Mouse (Mus musculus): ENCODE measurements around the gene Fibp. TPM values are rescaled to one million over a fixed set of nuclear protein-coding genes. Genes with fewer than 3 reads are reported as not detected.

Fibp gene
- total RNA-seq, 2 experiments from 2014 or later: 87.2 to 95.1 TPM

DNA sequence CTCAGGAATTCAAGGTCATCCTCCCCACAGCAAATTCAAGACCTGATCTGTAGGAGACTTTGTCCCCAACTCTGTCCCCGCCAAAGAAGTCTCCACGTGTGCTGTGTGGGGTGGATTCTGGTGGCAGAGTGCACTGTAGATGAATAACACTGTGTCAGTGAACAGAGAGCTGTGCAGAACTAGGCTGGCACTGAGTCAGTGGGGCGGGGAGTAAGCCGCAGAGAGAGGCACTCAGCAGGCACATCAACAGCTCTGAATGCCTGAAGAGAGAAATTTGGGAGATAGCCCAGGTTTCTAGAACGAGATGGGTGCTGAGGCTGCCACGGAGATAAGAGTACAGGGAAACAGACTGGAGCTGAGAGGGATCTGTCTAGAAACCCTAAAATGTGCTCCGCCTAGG, 1.4 kb upstream of the Fibp start:
- DNase-seq (ENCODE audit: low spot score in 2 of 2): peak in 1 of 2 experiments; percentile 53
- intact Hi-C loops (cut with DNase I): no loop called here

DNA sequence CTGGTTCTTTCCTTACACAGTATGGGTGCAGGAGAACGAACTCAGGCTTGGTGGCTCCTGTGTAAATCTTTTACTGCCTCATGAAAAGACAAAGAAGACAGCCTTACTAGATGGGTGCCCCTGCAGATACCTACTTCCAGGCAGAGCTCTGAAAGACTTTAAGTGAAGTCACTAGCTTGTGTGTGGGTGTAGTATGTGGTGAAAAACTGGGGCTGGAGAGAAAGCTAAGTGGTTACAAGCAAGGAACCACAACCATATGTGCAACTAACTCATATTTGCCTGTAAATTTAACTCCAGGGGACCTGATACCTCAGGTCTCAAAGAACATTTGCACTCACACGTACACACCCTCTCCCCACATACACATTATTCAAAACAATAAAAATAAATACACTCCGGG, 519 bp upstream of the Fibp start:
- intact Hi-C loops (cut with DNase I): loop anchor here (1.0 kb wide), 1 partner anchor 30 kb away; the partner anchor contains the start of gene Cfl1

DNA sequence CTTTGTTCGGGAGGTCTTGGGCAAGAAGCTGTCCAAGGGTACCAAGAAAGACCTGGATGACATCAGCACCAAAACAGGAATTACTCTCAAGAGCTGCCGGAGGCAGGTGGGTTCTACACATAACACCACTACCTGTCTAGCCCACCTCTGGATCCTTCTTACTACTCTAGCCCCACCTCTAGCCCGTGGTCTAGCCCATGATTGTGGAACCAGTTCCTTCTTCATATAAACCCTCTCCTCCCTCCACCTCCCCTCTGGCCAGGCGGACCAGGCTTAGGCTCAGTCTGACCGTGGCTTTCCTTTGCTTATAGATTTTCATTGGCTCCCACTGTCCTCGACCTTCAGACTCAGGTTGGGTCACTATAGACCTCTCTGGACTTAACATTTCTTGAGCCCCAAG, 996 bp downstream of the Fibp start:
- intact Hi-C loops (cut with DNase I): no loop called here
- no peak for DNase-seq (ENCODE audit: low spot score in 2 of 2)

More for the DNA sequence above, 519 bp upstream of the Fibp start:
- no peak for DNase-seq (ENCODE audit: low spot score in 2 of 2)

DNA sequence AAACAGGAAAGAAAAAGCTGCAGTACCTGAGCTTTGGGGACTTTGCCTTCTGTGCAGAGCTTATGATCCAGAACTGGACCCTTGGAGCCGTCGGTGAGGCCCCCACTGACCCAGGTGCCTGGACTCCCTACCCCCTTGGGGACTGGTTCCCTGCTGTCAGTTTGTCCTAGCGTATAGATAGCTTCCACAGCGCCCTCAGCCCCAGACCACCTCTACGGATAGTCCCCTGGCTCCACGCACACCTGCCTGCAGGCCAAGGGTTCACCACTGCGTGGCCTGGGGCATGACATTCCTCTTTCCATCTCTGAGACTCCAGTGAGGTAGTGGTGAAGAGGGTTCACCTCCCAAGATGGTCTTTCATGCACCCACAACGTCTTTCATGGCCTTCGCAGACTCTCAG, 2.8 kb downstream of the Fibp start:
- intact Hi-C loops (cut with DNase I): loop anchor here (1.0 kb wide), 1 partner anchor 25 kb away; the partner anchor contains the start of gene Mus81
- DNase-seq (ENCODE audit: low spot score in 2 of 2): peak in 1 of 2 experiments; percentile 2

DNA sequence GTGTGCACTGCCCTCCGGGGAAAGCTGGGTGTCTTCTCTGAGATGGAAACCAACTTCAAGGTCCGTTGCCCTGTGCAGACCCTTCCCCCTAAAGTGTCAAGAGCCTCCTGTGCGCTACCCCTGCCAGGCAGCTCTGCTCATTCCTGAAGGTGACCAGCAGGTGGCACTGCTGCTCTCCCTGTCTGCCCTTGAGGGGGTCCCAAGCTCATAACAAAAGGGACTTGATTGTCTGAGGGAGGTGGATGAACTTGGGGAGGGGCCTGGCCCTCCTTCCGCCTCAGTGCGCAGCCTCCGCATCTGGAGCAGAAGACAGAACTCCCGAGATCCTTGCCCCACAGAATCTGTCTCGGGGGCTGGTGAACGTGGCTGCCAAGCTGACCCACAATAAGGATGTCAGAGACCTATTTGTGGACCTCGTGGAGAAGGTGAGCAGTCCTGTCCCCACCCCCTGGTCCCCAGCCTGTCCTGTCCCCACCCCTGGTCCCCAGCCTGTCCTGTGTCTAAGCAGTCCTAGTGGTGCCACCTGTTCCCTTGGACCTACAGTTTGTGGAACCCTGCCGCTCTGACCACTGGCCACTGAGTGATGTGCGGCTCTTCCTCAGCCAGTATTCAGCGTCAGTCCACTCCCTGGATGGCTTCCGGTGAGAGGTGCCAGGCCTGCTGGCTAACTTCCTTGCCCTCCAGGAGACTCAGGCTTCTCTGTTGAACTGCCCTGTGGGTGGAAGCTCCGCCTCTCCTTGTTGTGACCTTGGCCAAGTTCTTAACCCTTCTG, 3.6 kb downstream of the Fibp start:
- no peak for DNase-seq (ENCODE audit: low spot score in 2 of 2)
- intact Hi-C loops (cut with DNase I): loop anchor here (1.0 kb wide), 1 partner anchor 24 kb away; the partner anchor contains the start of gene Mus81

DNA sequence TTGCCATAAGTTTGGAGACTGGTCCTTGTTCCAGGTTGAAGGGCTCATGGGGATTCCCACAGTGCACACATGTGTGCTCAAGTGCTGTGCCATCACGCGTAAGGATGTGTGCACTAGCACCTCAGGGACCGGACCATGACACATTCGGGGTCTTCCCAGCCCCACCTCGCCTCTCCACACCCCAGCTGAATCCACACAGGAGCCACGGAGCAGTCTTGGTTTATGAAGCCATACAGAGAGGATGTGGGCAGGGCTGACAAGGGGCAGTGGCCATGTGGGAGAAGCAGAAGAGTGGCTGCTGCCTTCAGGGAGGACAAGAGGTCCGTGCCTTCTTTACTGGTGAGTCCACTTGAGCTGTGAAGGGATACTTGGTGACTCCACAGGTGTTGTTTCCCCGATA, 4.6 kb downstream of the Fibp start:
- intact Hi-C loops (cut with DNase I): no loop called here
- no peak for DNase-seq (ENCODE audit: low spot score in 2 of 2)

DNA sequence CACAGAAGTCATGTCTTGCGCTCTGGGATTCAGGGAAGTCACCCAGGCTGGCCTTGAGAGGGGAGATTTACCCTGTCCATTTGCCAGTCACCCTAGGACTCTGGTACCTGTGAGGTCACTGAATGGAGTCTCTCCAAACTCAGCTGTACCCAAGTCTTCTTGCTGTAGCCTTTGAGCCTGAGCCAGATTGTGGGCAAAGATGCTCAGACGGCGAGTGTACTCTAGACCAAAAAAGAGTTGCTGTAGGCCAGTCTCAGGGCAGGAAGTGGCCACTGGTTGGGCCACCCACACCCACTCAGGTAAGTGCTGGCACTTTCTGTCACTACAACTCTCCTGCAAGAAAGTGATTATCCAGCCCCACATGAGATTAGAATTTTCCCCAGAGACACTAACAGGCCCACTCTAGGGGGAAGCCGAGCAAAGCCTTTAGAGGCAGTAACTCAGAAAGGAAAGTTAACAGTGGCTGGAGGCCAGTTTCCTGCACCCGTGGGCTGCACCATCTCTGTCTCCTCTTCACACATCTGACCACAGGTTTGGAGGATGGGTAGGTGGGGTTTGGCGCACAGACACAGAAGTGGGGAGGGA, 6.6 kb downstream of the Fibp start:
- DNase-seq (ENCODE audit: low spot score in 2 of 2): no peak
- intact Hi-C loops (cut with DNase I): no loop called here

DNA sequence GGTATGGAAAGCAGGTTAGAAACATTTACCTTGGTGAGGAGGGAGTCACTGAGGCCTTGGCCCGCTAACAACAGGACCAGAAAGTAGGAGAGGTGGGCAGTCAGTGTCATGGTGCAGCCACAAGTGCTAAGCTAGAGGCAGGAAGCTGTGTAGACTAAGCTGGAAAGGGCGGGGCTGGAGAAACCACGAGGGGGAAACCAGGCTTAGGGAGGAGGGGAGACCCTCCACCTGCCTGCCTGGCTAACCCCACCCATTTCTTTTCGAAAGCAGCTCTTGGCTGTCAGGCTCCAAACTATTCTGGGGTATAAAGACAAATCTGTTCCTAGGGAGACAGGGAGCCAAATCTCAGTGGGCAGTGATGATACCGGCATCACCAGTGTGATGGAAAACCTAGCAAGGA, 8.0 kb downstream of the Fibp start, which contains the start of gene Ctsw:
Ctsw (minus strand) TSS at position 134 of the 400 bp plus-strand sequence.
- intact Hi-C loops (cut with DNase I): no loop called here
- DNase-seq (ENCODE audit: low spot score in 2 of 2): no peak

DNA sequence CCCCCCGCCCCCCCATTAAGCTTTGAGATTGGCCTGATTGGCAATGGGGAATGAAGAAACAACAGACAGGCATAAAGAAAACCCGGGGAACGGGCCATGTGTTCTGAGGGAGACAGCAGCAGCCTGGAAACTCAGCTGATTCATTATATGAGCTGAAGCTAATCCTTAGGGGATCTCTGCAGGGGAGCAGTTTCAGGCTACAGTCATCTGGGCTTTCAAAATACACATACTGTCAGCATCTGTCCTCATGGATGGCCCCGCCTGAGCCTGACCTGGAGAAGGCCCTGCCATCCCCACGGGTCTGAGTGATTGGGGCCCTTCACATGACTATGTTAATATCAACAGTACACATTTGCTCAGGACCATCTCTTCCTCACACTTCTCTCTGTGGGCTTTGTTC, 11.4 kb downstream of the Fibp start:
- intact Hi-C loops (cut with DNase I): no loop called here
- no peak for DNase-seq (ENCODE audit: low spot score in 2 of 2)

DNA sequence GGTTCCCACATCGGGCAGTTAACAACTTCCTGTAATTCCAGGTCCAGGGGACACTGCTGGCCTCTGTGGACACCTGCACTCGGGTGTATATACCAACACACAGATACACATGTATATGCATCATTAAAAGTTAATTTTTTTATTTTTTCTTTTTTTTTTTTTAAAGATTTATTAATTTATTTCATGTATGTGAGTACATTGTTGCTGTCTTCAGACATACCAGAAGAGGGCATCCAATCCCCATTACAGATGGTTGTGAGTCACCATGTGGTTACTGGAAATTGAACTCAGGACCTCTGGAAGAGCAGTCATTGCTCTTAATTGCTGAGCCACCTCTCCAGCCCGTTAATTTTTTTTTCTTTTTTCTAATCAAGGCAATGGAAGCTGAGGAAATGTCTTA, 12.4 kb downstream of the Fibp start:
- intact Hi-C loops (cut with DNase I): no loop called here

DNA sequence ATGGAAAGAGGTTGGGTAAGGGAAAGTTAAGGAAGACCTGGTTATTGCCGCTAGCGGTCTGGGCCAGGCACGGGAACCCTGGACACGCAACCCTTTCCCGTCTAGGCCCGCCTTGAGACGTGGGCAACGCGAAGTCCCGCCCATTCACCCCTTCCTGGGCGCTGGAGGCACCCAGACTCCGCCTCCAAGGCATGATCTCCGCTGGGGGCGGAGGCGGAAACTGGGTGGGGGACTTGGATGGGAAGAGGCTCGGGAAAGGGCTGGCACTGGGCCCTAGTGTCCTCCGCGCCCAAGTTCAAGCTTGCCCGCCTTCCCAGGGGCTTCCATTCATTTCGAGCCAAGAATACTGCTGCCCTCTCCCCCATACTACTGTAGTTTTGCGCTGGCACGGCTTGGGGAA, 13.3 kb downstream of the Fibp start, which contains the start of gene Efemp2:
Efemp2 (plus strand) TSS at position 235 of the 400 bp plus-strand sequence.
- DNase-seq (ENCODE audit: low spot score in 2 of 2): peak; percentile 53 to 55
- intact Hi-C loops (cut with DNase I): no loop called here

More for the DNA sequence above, 12.4 kb downstream of the Fibp start:
- DNase-seq (ENCODE audit: low spot score in 2 of 2): no peak

DNA sequence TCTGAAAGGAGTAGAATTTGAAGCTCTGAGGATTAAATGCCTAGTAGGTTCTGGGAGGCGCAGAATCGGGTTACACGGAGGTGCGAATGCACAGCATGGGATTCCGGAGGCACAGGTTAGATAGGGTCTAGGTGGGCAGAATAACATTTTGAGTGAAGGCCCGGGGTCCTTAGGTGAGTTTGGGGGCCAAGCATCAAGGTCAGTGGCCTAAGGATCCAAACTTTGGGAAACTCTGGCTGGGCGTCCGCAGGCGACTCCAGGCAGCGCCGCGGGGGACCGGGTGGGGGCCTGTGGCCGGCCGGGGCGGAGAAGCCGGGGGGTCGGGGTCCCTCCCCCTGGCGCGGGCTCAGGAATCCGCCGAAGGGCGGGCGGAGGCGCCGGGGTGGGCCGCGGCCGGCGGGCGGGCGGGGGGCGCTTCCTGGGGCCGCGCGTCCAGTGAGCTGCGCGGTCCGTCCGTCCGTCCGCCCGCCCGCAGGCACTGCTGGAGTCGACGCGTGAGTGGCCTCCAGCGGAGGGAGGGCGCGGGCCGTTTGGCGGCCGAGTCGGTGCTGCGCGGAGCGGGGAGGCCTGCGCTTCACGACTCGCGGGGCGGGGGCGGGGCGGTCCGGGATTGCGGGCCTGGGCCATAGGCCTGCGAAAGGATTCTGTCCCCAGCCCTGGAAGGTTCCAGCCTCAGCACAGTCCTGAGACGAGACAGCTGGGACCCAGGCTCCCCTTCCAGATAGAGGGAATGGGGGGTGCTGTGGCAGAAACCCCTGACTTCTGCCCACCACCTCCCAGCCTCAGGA, 14.1 kb downstream of the Fibp start:
- intact Hi-C loops (cut with DNase I): no loop called here
- no peak for DNase-seq (ENCODE audit: low spot score in 2 of 2)

DNA sequence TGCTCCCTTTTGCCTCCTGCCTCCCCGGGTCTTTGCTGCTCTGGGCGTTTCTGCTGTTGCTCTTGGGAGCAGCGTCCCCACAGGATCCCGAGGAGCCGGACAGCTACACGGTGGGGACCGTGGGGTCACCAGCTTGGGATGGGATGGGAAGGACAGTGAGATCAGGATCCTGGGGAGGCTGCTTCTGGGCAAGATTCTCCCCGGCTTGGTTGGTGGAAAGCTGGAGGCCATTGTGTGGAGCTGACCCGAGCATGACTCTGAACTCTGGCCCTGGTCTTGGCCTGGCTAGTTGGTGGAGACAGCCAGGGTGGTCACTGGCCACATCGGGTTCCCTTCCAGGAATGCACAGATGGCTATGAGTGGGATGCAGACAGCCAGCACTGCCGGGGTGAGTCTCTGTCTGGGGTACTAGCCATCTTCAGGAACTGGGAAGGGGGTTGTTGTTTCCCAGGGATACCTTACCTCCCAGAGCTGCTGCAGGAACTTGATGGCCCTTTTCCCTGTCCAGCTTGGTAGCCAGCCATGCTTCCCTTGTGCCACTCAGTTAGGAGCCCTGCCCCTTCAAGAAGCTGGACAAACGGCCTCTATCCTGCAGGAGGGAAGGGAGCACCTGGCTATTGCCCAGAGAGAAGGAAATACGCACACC, 14.8 kb downstream of the Fibp start:
- DNase-seq (ENCODE audit: low spot score in 2 of 2): no peak
- intact Hi-C loops (cut with DNase I): no loop called here

DNA sequence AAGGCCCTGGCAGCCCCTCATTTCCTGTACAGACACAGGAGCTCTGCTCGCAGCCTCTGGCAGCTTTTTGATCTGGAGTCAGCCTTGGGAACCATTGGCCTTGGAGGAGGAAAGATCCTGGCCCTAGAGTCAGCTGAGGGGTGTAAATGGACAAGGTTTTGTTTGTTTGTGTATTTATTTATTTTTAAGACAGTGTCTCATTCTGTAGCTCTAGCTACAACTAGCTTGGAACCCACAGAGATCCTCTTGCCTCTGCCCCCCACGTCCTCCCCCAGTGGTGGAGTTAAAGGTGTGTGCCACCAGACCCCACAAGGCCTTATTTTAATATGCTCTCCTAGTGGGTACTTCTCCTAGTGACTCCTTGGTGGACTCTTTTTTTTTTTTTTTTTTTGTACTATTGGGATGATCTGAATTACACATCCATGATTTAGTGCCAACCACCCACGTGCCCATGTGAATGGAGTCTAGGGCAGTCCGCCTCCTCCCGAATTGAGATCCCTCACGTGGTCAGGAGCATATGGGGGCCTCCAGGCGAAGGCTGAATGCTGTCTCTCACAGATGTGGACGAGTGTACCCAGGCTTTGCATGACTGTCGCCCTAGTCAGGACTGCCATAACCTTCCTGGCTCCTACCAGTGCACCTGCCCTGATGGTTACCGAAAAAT, 16.7 kb downstream of the Fibp start:
- peak in 1 of 2 experiments; percentile 63 for DNase-seq (ENCODE audit: low spot score in 2 of 2)
- intact Hi-C loops (cut with DNase I): no loop called here

DNA sequence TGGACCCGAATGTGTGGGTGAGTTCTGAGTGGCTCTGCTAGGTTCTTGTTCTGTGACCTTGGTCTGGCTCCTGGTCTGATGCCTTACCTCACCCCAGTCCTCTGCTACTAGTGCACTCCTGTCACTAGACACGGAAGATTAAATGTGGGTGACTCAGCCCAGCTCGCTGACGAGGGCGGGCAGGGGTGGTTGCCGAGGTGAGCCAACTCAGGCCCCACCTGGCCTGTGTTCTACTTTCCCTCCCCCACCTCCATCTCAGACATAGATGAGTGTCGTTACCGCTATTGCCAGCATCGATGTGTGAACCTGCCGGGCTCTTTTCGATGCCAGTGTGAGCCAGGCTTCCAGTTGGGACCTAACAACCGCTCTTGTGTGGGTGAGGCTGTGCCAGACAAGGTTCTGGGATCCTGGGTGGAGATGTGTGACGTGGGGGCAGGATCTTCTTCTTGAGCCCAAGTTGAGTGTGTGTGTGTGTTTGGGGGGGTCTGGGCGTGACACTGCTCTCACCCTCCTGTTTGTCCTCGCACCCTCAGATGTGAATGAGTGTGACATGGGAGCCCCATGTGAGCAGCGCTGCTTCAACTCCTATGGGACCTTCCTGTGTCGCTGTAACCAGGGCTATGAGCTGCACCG, 17.4 kb downstream of the Fibp start:
- intact Hi-C loops (cut with DNase I): no loop called here
- DNase-seq (ENCODE audit: low spot score in 2 of 2): no peak

DNA sequence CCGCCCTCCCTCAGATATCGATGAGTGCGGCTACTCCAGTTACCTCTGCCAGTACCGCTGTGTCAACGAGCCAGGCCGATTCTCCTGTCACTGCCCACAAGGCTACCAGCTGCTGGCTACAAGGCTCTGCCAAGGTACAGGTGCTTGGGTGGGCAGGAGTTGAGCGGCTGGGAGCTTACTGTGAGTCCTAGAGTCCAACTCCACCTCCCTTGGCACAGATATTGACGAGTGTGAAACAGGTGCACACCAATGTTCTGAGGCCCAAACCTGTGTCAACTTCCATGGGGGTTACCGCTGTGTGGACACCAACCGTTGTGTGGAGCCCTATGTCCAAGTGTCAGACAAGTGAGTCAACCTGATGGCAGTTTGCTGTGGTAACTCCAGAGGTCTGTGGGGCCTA, 19.6 kb downstream of the Fibp start:
- no peak for DNase-seq (ENCODE audit: low spot score in 2 of 2)
- intact Hi-C loops (cut with DNase I): no loop called here

DNA sequence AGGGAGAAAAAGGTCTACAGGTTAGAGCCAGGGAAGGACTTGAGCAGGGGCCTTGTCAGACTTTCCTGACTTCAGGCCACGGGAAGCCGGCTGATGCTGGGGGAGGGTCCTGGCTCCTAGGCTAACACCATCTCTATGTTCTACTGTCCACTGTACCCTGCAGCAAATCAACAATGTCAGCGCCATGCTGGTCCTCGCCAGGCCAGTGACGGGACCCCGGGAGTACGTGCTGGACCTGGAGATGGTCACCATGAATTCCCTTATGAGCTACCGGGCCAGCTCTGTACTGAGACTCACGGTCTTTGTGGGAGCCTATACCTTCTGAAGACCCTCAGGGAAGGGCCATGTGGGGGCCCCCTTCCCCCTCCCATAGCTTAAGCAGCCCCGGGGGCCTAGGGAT, 21.0 kb downstream of the Fibp start:
- DNase-seq (ENCODE audit: low spot score in 2 of 2): no peak
- intact Hi-C loops (cut with DNase I): no loop called here

DNA sequence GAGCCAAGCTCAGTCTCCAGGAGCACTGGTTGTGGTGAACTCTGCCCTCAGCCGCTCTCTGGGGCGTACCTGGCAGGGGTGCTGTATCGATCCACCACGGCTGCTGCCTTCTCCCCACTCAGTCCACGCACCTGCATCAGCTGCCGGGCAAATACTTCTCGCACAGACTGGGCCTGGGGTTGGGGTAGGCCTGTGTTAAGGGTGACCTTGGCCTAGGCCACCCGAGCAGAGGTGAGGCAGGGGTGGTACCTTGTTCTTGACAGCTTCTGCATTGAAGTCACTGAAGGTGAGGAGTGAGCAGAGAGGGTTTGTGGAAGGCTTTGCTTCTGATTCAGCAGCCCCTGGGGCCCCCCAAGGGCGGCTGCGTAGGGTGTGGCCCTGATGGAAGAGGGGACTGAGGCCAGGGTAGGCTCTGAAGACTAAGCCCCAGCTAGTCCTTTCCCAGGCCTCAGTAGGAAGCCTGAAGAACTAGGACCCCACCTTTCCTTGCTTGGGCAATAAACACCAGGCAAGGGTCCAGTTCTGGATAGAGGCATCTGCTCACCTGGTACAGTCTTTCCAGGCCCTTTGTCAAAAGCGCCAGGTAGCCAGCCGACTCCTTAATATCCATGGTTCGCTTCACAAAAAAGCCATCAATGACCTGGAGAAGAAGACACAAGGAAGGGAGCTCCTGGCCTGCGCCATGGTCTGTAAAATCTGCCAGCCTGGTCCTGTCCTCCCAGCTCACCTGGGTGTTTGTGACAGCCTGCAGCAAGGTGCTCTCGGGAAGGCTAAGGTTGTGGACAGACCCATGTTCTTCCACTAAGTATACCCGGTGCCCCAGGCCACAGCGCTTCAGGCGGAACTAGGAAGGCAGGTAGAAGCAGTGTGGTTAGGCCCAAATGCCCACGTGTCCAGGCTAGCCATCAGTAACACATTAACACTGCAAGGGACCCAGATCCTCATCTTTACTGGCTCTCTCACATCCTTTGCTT, 23.3 kb downstream of the Fibp start:
- intact Hi-C loops (cut with DNase I): no loop called here
- DNase-seq (ENCODE audit: low spot score in 2 of 2): no peak

Measured in left cerebral cortex, postnatal 36 days (tissue).